Mouse (Mus musculus): ENCODE data around the gene Gnpat. TPM values are rescaled to one million over a fixed set of nuclear protein-coding genes. Genes with fewer than 3 reads are reported as not detected.
A peak's percentile ranks its signal among the peaks of the same experiment; 100 is the strongest.

The Gnpat gene
- polyA plus RNA-seq, 1 experiment: 306 TPM

GRCm38 (mm10) chr8:124827387-124827786 is 35.4 kb upstream of the Gnpat start:
- WGBS: 7% methylated on average over 5 of the region's 5 CpGs
- TF ChIP-seq CTCF (IDR thresholded peaks at IDR 0.05; ENCODE audit: insufficient read depth, low read depth, low read length) (peak; percentile 62; the same call in 1 of the 2 replicates), POLR2A (IDR thresholded peaks at IDR 0.05; ENCODE audit: insufficient read depth, low read depth, low read length) (no peak)
- Histone ChIP-seq H3K4me1 (ENCODE audit: control insufficient read depth, insufficient read depth, low read length) (peaks cover 12% of the 10 kb centered on the region), H3K27ac (ENCODE audit: insufficient read depth, low read depth, low read length) (peak overlapping the region; percentile 68), H3K4me3 (ENCODE audit: insufficient read depth, low read depth, low read length) (no peak overlapping the region)

GRCm38 (mm10) chr8:124828561-124829240 is 34.1 kb upstream of the Gnpat start:
- Histone ChIP-seq H3K4me1 (ENCODE audit: control insufficient read depth, insufficient read depth, low read length) (peaks cover 12% of the 10 kb centered on the region), H3K27ac (ENCODE audit: insufficient read depth, low read depth, low read length) (no peak overlapping the region), H3K4me3 (ENCODE audit: insufficient read depth, low read depth, low read length) (no peak overlapping the region)
- WGBS: 80% methylated on average over 24 of the region's 24 CpGs
- no peak for TF ChIP-seq POLR2A (IDR thresholded peaks at IDR 0.05; ENCODE audit: insufficient read depth, low read depth, low read length)
- TF ChIP-seq CTCF (IDR thresholded peaks at IDR 0.05; ENCODE audit: insufficient read depth, low read depth, low read length): no peak

- no peak overlapping the region for H3K4me3 ChIP-seq (ENCODE audit: insufficient read depth, low read depth, low read length)
- H3K27ac ChIP-seq (ENCODE audit: insufficient read depth, low read depth, low read length): no peak overlapping the region
- 78% methylated on average over 13 of the region's 13 CpGs for WGBS
- H3K4me1 ChIP-seq (ENCODE audit: control insufficient read depth, insufficient read depth, low read length): peaks cover 17% of the 10 kb centered on the region
- TF ChIP-seq CTCF (IDR thresholded peaks at IDR 0.05; ENCODE audit: insufficient read depth, low read depth, low read length) (no peak), POLR2A (IDR thresholded peaks at IDR 0.05; ENCODE audit: insufficient read depth, low read depth, low read length) (no peak)
Measured at GRCm38 (mm10) chr8:124830050-124830449, 32.8 kb upstream of the Gnpat start.

GRCm38 (mm10) chr8:124831531-124831930 is 31.3 kb upstream of the Gnpat start:
- Histone ChIP-seq H3K27ac (ENCODE audit: insufficient read depth, low read depth, low read length) (no peak overlapping the region), H3K4me3 (ENCODE audit: insufficient read depth, low read depth, low read length) (no peak overlapping the region), H3K4me1 (ENCODE audit: control insufficient read depth, insufficient read depth, low read length) (peaks cover 11% of the 10 kb centered on the region)
- TF ChIP-seq POLR2A (IDR thresholded peaks at IDR 0.05; ENCODE audit: insufficient read depth, low read depth, low read length): no peak
- TF ChIP-seq CTCF (IDR thresholded peaks at IDR 0.05; ENCODE audit: insufficient read depth, low read depth, low read length): no peak
- 80% methylated on average over 6 of the region's 6 CpGs for WGBS

- TF ChIP-seq CTCF (IDR thresholded peaks at IDR 0.05; ENCODE audit: insufficient read depth, low read depth, low read length): no peak
- TF ChIP-seq POLR2A (IDR thresholded peaks at IDR 0.05; ENCODE audit: insufficient read depth, low read depth, low read length): no peak
- 82% methylated on average over 6 of the region's 6 CpGs for WGBS
Measured at GRCm38 (mm10) chr8:124831941-124832340, 30.9 kb upstream of the Gnpat start.

GRCm38 (mm10) chr8:124833430-124834205 is 29.2 kb upstream of the Gnpat start:
- TF ChIP-seq POLR2A (IDR thresholded peaks at IDR 0.05; ENCODE audit: insufficient read depth, low read depth, low read length) (no peak), CTCF (IDR thresholded peaks at IDR 0.05; ENCODE audit: insufficient read depth, low read depth, low read length) (no peak)
- WGBS: 44% methylated on average over 15 of the region's 15 CpGs
- no peak overlapping the region for H3K4me3 ChIP-seq (ENCODE audit: insufficient read depth, low read depth, low read length)
- H3K27ac ChIP-seq (ENCODE audit: insufficient read depth, low read depth, low read length): no peak overlapping the region
- H3K4me1 ChIP-seq (ENCODE audit: control insufficient read depth, insufficient read depth, low read length): peaks cover 5% of the 10 kb centered on the region

More at GRCm38 (mm10) chr8:124831941-124832340, 30.9 kb upstream of the Gnpat start:
- Histone ChIP-seq H3K4me1 (ENCODE audit: control insufficient read depth, insufficient read depth, low read length) (peaks cover 9% of the 10 kb centered on the region), H3K4me3 (ENCODE audit: insufficient read depth, low read depth, low read length) (no peak overlapping the region), H3K27ac (ENCODE audit: insufficient read depth, low read depth, low read length) (no peak overlapping the region)

GRCm38 (mm10) chr8:124835848-124836247 is 27.0 kb upstream of the Gnpat start:
- no peak overlapping the region for H3K27ac ChIP-seq (ENCODE audit: insufficient read depth, low read depth, low read length)
- peaks cover 5% of the 10 kb centered on the region for H3K4me1 ChIP-seq (ENCODE audit: control insufficient read depth, insufficient read depth, low read length)
- TF ChIP-seq POLR2A (IDR thresholded peaks at IDR 0.05; ENCODE audit: insufficient read depth, low read depth, low read length) (no peak), CTCF (IDR thresholded peaks at IDR 0.05; ENCODE audit: insufficient read depth, low read depth, low read length) (no peak)
- no peak overlapping the region for H3K4me3 ChIP-seq (ENCODE audit: insufficient read depth, low read depth, low read length)

- 80% methylated on average over 7 of the region's 7 CpGs for WGBS
- Histone ChIP-seq H3K4me1 (ENCODE audit: control insufficient read depth, insufficient read depth, low read length) (peaks cover 5% of the 10 kb centered on the region), H3K4me3 (ENCODE audit: insufficient read depth, low read depth, low read length) (no peak overlapping the region), H3K27ac (ENCODE audit: insufficient read depth, low read depth, low read length) (no peak overlapping the region)
- TF ChIP-seq POLR2A (IDR thresholded peaks at IDR 0.05; ENCODE audit: insufficient read depth, low read depth, low read length) (no peak), CTCF (IDR thresholded peaks at IDR 0.05; ENCODE audit: insufficient read depth, low read depth, low read length) (no peak)
Measured at GRCm38 (mm10) chr8:124836273-124836672, 26.6 kb upstream of the Gnpat start.

- WGBS: 87% methylated on average over 2 of the region's 2 CpGs
- no peak overlapping the region for H3K4me3 ChIP-seq (ENCODE audit: insufficient read depth, low read depth, low read length)
- H3K4me1 ChIP-seq (ENCODE audit: control insufficient read depth, insufficient read depth, low read length): peaks cover 5% of the 10 kb centered on the region
- TF ChIP-seq CTCF (IDR thresholded peaks at IDR 0.05; ENCODE audit: insufficient read depth, low read depth, low read length) (no peak), POLR2A (IDR thresholded peaks at IDR 0.05; ENCODE audit: insufficient read depth, low read depth, low read length) (no peak)
- H3K27ac ChIP-seq (ENCODE audit: insufficient read depth, low read depth, low read length): no peak overlapping the region
Measured at GRCm38 (mm10) chr8:124836907-124837306, 25.9 kb upstream of the Gnpat start.

Data from olfactory bulb, adult 2 months (tissue).